Mouse (Mus musculus) adrenal gland, adult 2 months (tissue): ENCODE results near the gene Stx6. TPM values are rescaled to one million over a fixed set of nuclear protein-coding genes. Genes with fewer than 3 reads are reported as not detected.

Experiments
- polyA plus RNA-seq: library from polyadenylated mRNA; depleted of rRNA; stranded (reverse); fragments of >200 nt; gene quantifications from 2 replicates; pipeline ENCODE4 v1.2.3, GENCODE M21; 2012; rRNA removed
- total RNA-seq, 2 experiments: library from RNA; stranded (reverse); gene quantifications; 2 replicates each; pipeline ENCODE4 v1.2.3; 2021

Stx6 gene
- total and polyA plus RNA-seq, 3 experiments, result 50.7 to 92.3 (median 58.4) TPM

Other genes with a start within 250 kb of the Stx6 start
- gene Ier5, start 59.1 kb upstream of the Stx6 start, total RNA-seq, result 10 to 100 TPM in 1 of 2 experiments, 1 to 10 TPM in 1; 6.3 to 10.7 TPM
- 13.9 and 21.4 TPM in 2 replicates for gene Ier5, start 59.1 kb upstream of the Stx6 start, polyA plus RNA-seq
- 10 to 100 TPM; 29.2 to 30.6 TPM for gene Mr1, start 11.9 kb upstream of the Stx6 start, total RNA-seq
- gene Mr1, start 11.9 kb upstream of the Stx6 start, polyA plus RNA-seq, result 3.8 and 4.4 TPM in 2 replicates
- gene BC034090, start 85.7 kb downstream of the Stx6 start, total RNA-seq, result 10 to 100 TPM; 29.6 to 33.5 TPM
- gene BC034090, start 85.7 kb downstream of the Stx6 start, polyA plus RNA-seq, result 30.6 and 32.7 TPM in 2 replicates